8 mouse cellular contexts compared by ENCODE assay signal in the genomic region with DNA sequence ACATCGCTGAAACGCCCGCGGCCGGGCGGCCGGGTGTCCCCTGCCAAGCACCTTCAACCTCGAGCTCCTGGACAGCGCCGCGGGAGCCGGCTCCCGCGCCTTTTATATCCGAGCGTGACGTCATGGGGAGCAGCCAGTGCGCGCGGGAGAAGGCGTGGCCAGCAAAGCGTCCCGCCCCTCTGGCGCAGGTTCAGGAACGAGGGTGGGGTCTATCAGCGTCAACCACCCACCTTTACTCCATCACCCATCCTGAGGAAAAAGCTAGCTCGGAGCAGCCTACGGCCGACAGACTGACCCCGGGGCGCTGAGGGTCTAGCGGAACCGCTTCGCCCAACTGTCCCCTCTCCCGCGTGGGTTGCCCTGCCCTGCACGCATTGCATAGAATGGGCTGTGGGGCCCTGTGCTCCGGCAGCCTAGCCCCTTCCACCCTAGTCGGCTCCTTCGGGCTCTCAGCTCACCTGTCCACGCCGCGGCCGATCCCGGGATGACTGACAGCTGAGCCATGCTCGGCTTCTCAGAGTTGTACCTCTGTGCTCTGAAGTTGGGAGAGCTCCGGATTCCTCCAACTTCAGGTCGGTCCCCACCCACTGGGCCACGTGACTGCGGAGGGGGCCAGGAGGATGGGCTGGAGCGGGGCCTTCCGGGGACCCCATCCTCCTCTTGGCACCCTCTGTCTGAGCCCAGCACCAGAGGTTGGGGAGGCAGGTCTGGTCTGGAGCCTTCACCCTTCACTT. TPM values are rescaled to one million over a fixed set of nuclear protein-coding genes. Genes with fewer than 3 reads are reported as not detected.
DNase-seq lines count a peak whose midpoint lies in the region; ATAC-seq lines count a peak whose summit lies in the region.

A gene (minus strand): TSS at position 556 of the 734 bp plus-strand sequence.

- ATAC-seq in hindbrain, embryonic 15.5 days (ENCODE audit: low FRiP score, low read depth) = peak; percentile 90

- no peaks in the 10 kb centered on the region for H3K9me3 ChIP-seq in hindbrain, embryonic 15.5 days

- peak within 1 kb of the TSS; percentile 68 for H3K4me3 ChIP-seq in hindbrain, embryonic 15.5 days

- peak; percentile 64 to 67 for DNase-seq in adrenal gland, adult 18-20 months (ENCODE audit: low spot score in 2 of 2)
- DNase-seq in cerebellum, postnatal 36 days = peak; percentile 80
- peak; percentile 76 to 78 for DNase-seq in frontal cortex, postnatal 36 days (ENCODE audit: low spot score in 2 of 2)
- peak; percentile 40 for DNase-seq in left cerebral cortex, adult 11 months (ENCODE audit: low spot score)
- DNase-seq in lung, postnatal 25 days (ENCODE audit: low spot score) = peak; percentile 57
- peak; percentile 84 for DNase-seq in right cerebral cortex, postnatal 14 days
- peak; percentile 44 to 54 for DNase-seq in urinary bladder, postnatal 36 days (ENCODE audit: low spot score in 2 of 2)

- peak within 1 kb of the TSS; percentile 96 for H3K4me2 ChIP-seq in hindbrain, embryonic 15.5 days

- H3K4me1 ChIP-seq in hindbrain, embryonic 15.5 days (replicated peaks) = peaks cover 19% of the 10 kb centered on the region

- H3K36me3 ChIP-seq in hindbrain, embryonic 15.5 days = no peaks in the 10 kb centered on the region

- H3K27ac ChIP-seq in hindbrain, embryonic 15.5 days (replicated peaks) = no peak within 1 kb of the TSS

- H3K27me3 ChIP-seq in hindbrain, embryonic 15.5 days = peaks cover 21% of the 10 kb centered on the region

- H3K9ac ChIP-seq in hindbrain, embryonic 15.5 days = peak within 1 kb of the TSS; percentile 58

- WGBS in hindbrain, embryonic 15.5 days = 2% methylated on average over 52 of the region's 52 CpGs

RNA-seq across cellular contexts. Expression of the gene that starts here (rescaled TPM):
- total RNA-seq in adrenal gland, adult 18-20 months (2021) = 1 to 10 TPM in 1 of 2 experiments, under 1 TPM in 1; 0.73 to 1.0 TPM
- polyA plus RNA-seq in hindbrain, embryonic 15.5 days (2015; fragmentation: Nextera tagmentation; extraction: Ambion mirVana) = 11.9 and 13.4 TPM in 2 replicates
